Comparison of ENCODE assay signal across 20 mouse cellular contexts in genomic region chr19:40459338-40459737, GRCm38 (mm10). TPM values are rescaled to one million over a fixed set of nuclear protein-coding genes. Genes with fewer than 3 reads are reported as not detected.
DNase-seq lines count a peak whose midpoint lies in the region; ATAC-seq and TF ChIP-seq lines count a peak whose summit lies in the region.
"Had no signal": no experiment of that assay in that cellular context is flagged by ENCODE, and none has a peak within 500 bp of the region (broad histone marks: within the 10 kb centered on the region; RNA-seq: fewer than 3 reads in every experiment).

No protein-coding gene starts in this region.

- H3K27ac ChIP-seq in hindbrain, embryonic 13.5 days: peak overlapping the region; percentile 62
- H3K27ac ChIP-seq in hindbrain, embryonic 16.5 days (ENCODE audit: low read depth, low read length): no peak overlapping the region
- H3K27ac ChIP-seq in midbrain, embryonic 15.5 days: no peak overlapping the region
- H3K27ac ChIP-seq in midbrain, postnatal 0 days (ENCODE audit: low read depth, low read length): no peak overlapping the region
- H3K27ac ChIP-seq: hindbrain, embryonic 15.5 days; intestine, embryonic 15.5 days had no signal

- H3K4me1 ChIP-seq in hindbrain, embryonic 13.5 days (replicated peaks): peaks cover 30% of the 10 kb centered on the region
- peaks cover 14% of the 10 kb centered on the region for H3K4me1 ChIP-seq in hindbrain, embryonic 16.5 days (ENCODE audit: control insufficient read depth, insufficient read depth, low read depth, low read length)
- H3K4me1 ChIP-seq in midbrain, embryonic 15.5 days: peaks cover 19% of the 10 kb centered on the region
- 0 out of 2 replicates have a peak, but pooled peaks cover 4% of the 10 kb centered on the region for H3K4me1 ChIP-seq in midbrain, postnatal 0 days (ENCODE audit: insufficient read depth, low read length)

- no peaks in the 10 kb centered on the region for H3K27me3 ChIP-seq in hindbrain, embryonic 13.5 days
- no peaks in the 10 kb centered on the region for H3K27me3 ChIP-seq in hindbrain, embryonic 16.5 days (replicated peaks; ENCODE audit: control insufficient read depth, insufficient read depth, low read length)
- H3K27me3 ChIP-seq in midbrain, embryonic 15.5 days (replicated peaks): no peaks in the 10 kb centered on the region
- no peaks in the 10 kb centered on the region for H3K27me3 ChIP-seq in midbrain, postnatal 0 days (ENCODE audit: insufficient read depth, low read length)
- H3K27me3 ChIP-seq: hindbrain, embryonic 15.5 days; intestine, embryonic 15.5 days; Patski had no signal

- no peak for TF ChIP-seq CTCF in midbrain, postnatal 0 days (IDR thresholded peaks at IDR 0.05)

- DNase-seq in midbrain, postnatal 0 days (ENCODE audit: low spot score): no peak
- peak; percentile 7 for DNase-seq in MEL-GATA-1-ER (ENCODE audit: extremely low read depth, low read depth)
- DNase-seq in right cerebral cortex, postnatal 36 days (ENCODE audit: low spot score in 2 of 2): no peak
- DNase-seq: adrenal gland, postnatal 10 days; adrenal gland, postnatal 36 days; cerebellum, adult 18-20 months; cerebellum, adult 9-10 months; cerebellum, postnatal 14 days; gastrocnemius, postnatal 25 days; heart, adult 18-20 months; heart, postnatal 14 days; heart, postnatal 4 days had no signal

- 47% methylated on average over 1 of the region's 1 CpGs for WGBS in hindbrain, embryonic 13.5 days
- 50% methylated on average over 1 of the region's 1 CpGs for WGBS in hindbrain, embryonic 16.5 days
- WGBS in midbrain, embryonic 15.5 days: 56% methylated on average over 1 of the region's 1 CpGs
- WGBS in midbrain, postnatal 0 days: 18% methylated on average over 1 of the region's 1 CpGs

- no peaks in the 10 kb centered on the region for H3K36me3 ChIP-seq in hindbrain, embryonic 13.5 days
- no peaks in the 10 kb centered on the region for H3K36me3 ChIP-seq in hindbrain, embryonic 16.5 days (ENCODE audit: control insufficient read depth, insufficient read depth, low read length)
- H3K36me3 ChIP-seq in midbrain, embryonic 15.5 days (replicated peaks): no peaks in the 10 kb centered on the region
- no peaks in the 10 kb centered on the region for H3K36me3 ChIP-seq in midbrain, postnatal 0 days (ENCODE audit: insufficient read depth, low read length)
- H3K36me3 ChIP-seq: hindbrain, embryonic 15.5 days; intestine, embryonic 15.5 days had no signal

- no peak overlapping the region for H3K9ac ChIP-seq in hindbrain, embryonic 13.5 days
- H3K9ac ChIP-seq in hindbrain, embryonic 16.5 days (ENCODE audit: low read depth, low read length): no peak overlapping the region
- H3K9ac ChIP-seq in midbrain, embryonic 15.5 days: no peak overlapping the region
- no peak overlapping the region for H3K9ac ChIP-seq in midbrain, postnatal 0 days (replicated peaks; ENCODE audit: low read length, poor library complexity, severe bottlenecking)
- H3K9ac ChIP-seq: hindbrain, embryonic 15.5 days; intestine, embryonic 15.5 days had no signal

- no peak overlapping the region for H3K4me3 ChIP-seq in hindbrain, embryonic 13.5 days
- H3K4me3 ChIP-seq in hindbrain, embryonic 16.5 days (ENCODE audit: low read length): no peak overlapping the region
- no peak overlapping the region for H3K4me3 ChIP-seq in midbrain, embryonic 15.5 days
- H3K4me3 ChIP-seq in midbrain, postnatal 0 days (ENCODE audit: low read depth, low read length): no peak overlapping the region
- H3K4me3 ChIP-seq: hindbrain, embryonic 15.5 days; intestine, embryonic 15.5 days had no signal

- 0 out of 2 replicates have a peak, but pooled peaks have one; percentile 40 for ATAC-seq in hindbrain, embryonic 13.5 days (ENCODE audit: low FRiP score)
- ATAC-seq in hindbrain, embryonic 16.5 days: no peak
- ATAC-seq in midbrain, embryonic 15.5 days (replicated peaks): 0 out of 2 replicates have a peak, but pooled peaks have one; percentile 35
- ATAC-seq in midbrain, postnatal 0 days (ENCODE audit: low FRiP score): no peak
- ATAC-seq: CD4-positive, CD25-positive, alpha-beta regulatory T cell, adult 4 months; forebrain, embryonic 14.5 days; intestine, embryonic 15.5 days; Patski had no signal

- no peak overlapping the region for H3K4me2 ChIP-seq in hindbrain, embryonic 13.5 days
- no peak overlapping the region for H3K4me2 ChIP-seq in hindbrain, embryonic 16.5 days (ENCODE audit: low read length)
- H3K4me2 ChIP-seq in midbrain, embryonic 15.5 days: no peak overlapping the region
- no peak overlapping the region for H3K4me2 ChIP-seq in midbrain, postnatal 0 days (ENCODE audit: low read depth, low read length, poor library complexity, severe bottlenecking)
- H3K4me2 ChIP-seq: hindbrain, embryonic 15.5 days; intestine, embryonic 15.5 days had no signal

- no peaks in the 10 kb centered on the region for H3K9me3 ChIP-seq in hindbrain, embryonic 13.5 days
- no peaks in the 10 kb centered on the region for H3K9me3 ChIP-seq in hindbrain, embryonic 16.5 days (ENCODE audit: control insufficient read depth, low read length)
- no peaks in the 10 kb centered on the region for H3K9me3 ChIP-seq in midbrain, embryonic 15.5 days
- no peaks in the 10 kb centered on the region for H3K9me3 ChIP-seq in midbrain, postnatal 0 days (ENCODE audit: low read length)
- H3K9me3 ChIP-seq: hindbrain, embryonic 15.5 days; intestine, embryonic 15.5 days had no signal

RNA-seq across cellular contexts. Expression of gene Sorbs1, which starts 54.2 kb away (rescaled TPM):
- 96.3 and 100 TPM in 2 replicates for polyA plus RNA-seq in hindbrain, embryonic 13.5 days (2015; fragmentation: Nextera tagmentation; extraction: Ambion mirVana)
- polyA plus RNA-seq in hindbrain, embryonic 16.5 days (2015; fragmentation: Nextera tagmentation; extraction: Ambion mirVana): 83.6 and 101 TPM in 2 replicates
- 93.9 and 94.3 TPM in 2 replicates for polyA plus RNA-seq in midbrain, embryonic 15.5 days (2015; fragmentation: Nextera tagmentation; extraction: Ambion mirVana)
- total RNA-seq in midbrain, postnatal 0 days (2014; rRNA removed): 53.1 and 74.1 TPM in 2 replicates
- 55.6 and 60.4 TPM in 2 replicates for polyA plus RNA-seq in midbrain, postnatal 0 days (2015; fragmentation: Nextera tagmentation; extraction: Ambion mirVana)

Comparison
In these comparisons a context has a peak if more than half of its experiments do, and no peak if none do; other contexts are left out.
1. ATAC-seq: peak in hindbrain, embryonic 13.5 days (single experiment) and midbrain, embryonic 15.5 days (single experiment); none in hindbrain, embryonic 16.5 days (single experiment) and midbrain, postnatal 0 days (single experiment).